Mouse (Mus musculus): ENCODE measurements around the gene Med26.
A peak's percentile ranks its signal among the peaks of the same experiment; 100 is the strongest.

The Med26 gene

GRCm38 (mm10) chr8:72548644-72549313 is 709 bp upstream of the Med26 start:
- DNase-seq (ENCODE audit: low read depth, low spot score): no peak

- no peak for DNase-seq (ENCODE audit: low read depth, low spot score)
Observed at GRCm38 (mm10) chr8:72547122-72547801, 808 bp downstream of the Med26 start.

GRCm38 (mm10) chr8:72539234-72539633 is 8.8 kb downstream of the Med26 start:
- DNase-seq (ENCODE audit: low read depth, low spot score): no peak

GRCm38 (mm10) chr8:72534888-72535287 is 13.2 kb downstream of the Med26 start:
- no peak for DNase-seq (ENCODE audit: low read depth, low spot score)

GRCm38 (mm10) chr8:72532103-72532502 is 16.0 kb downstream of the Med26 start:
- no peak for DNase-seq (ENCODE audit: low read depth, low spot score)

- no peak for DNase-seq (ENCODE audit: low read depth, low spot score)
Observed at GRCm38 (mm10) chr8:72521888-72522287, 26.2 kb downstream of the Med26 start.

- no peak for DNase-seq (ENCODE audit: low read depth, low spot score)
Observed at GRCm38 (mm10) chr8:72517421-72517988, 30.6 kb downstream of the Med26 start.

- no peak for DNase-seq (ENCODE audit: low read depth, low spot score)
Observed at GRCm38 (mm10) chr8:72513158-72513557, 34.9 kb downstream of the Med26 start.

GRCm38 (mm10) chr8:72512648-72513047 is 35.4 kb downstream of the Med26 start:
- no peak for DNase-seq (ENCODE audit: low read depth, low spot score)

- no peak for DNase-seq (ENCODE audit: low read depth, low spot score)
Observed at GRCm38 (mm10) chr8:72507505-72507904, 40.6 kb downstream of the Med26 start.

GRCm38 (mm10) chr8:72504637-72505314 is 43.3 kb downstream of the Med26 start:
- DNase-seq (ENCODE audit: low read depth, low spot score): no peak

- no peak for DNase-seq (ENCODE audit: low read depth, low spot score)
Observed at GRCm38 (mm10) chr8:72504137-72504536, 43.9 kb downstream of the Med26 start.

- DNase-seq (ENCODE audit: low read depth, low spot score): no peak
Observed at GRCm38 (mm10) chr8:72500521-72500931, 47.5 kb downstream of the Med26 start.

- DNase-seq (ENCODE audit: low read depth, low spot score): no peak
Observed at GRCm38 (mm10) chr8:72499521-72500284, 48.4 kb downstream of the Med26 start.

GRCm38 (mm10) chr8:72498527-72498926 is 49.5 kb downstream of the Med26 start:
- no peak for DNase-seq (ENCODE audit: low read depth, low spot score)

GRCm38 (mm10) chr8:72497911-72498310 is 50.2 kb downstream of the Med26 start:
- no peak for DNase-seq (ENCODE audit: low read depth, low spot score)

- no peak for DNase-seq (ENCODE audit: low read depth, low spot score)
Observed at GRCm38 (mm10) chr8:72496217-72496616, 51.9 kb downstream of the Med26 start.

GRCm38 (mm10) chr8:72495411-72496111 is 52.5 kb downstream of the Med26 start:
- DNase-seq (ENCODE audit: low read depth, low spot score): no peak

- no peak for DNase-seq (ENCODE audit: low read depth, low spot score)
Observed at GRCm38 (mm10) chr8:72493381-72493780, 54.7 kb downstream of the Med26 start.

- peak; percentile 98 for DNase-seq (ENCODE audit: low read depth, low spot score)
Observed at GRCm38 (mm10) chr8:72492622-72493081, 55.4 kb downstream of the Med26 start.
